Mouse (Mus musculus) testis, postnatal 10 days (tissue): ENCODE results near the gene Foxn3.
"Not testable (repeated sequence)": the region's sequence is repeated elsewhere in the genome, so short reads cannot be mapped to it uniquely, and the experiment has no call there.

Source experiments
- DNase-seq: peaks from one replicate; pipeline ENCODE4 v3.0.0; 2021; ENCODE audit warnings: low spot score

Gene Foxn3

DNA sequence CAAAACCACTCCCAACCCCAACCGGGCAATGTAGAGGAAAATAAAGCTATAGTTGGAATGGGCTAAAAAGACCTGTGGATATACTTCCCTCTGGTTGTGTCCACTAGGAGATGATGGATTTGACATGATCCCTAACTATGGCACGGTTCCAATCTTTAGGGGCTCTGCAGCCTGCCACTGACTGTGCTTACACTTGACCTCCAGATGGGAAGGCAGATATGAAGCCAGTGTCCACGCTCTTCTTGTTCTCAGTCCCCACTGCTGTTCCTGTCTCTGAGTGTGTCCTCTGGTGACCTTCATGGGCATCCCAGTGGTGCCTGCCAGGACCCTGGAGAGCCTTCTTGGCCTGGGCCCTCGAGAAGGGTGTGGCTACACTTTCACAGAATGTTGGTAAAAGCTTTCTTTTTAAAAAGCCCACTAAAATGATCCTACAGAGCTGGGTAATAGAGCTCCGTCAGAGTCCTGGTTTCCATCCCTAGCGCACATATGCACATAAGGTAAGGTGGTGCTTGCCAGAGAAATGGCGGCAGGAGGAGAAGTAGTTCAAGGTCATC is 346.2 kb downstream of the Foxn3 start:
- DNase-seq, result no peak

DNA sequence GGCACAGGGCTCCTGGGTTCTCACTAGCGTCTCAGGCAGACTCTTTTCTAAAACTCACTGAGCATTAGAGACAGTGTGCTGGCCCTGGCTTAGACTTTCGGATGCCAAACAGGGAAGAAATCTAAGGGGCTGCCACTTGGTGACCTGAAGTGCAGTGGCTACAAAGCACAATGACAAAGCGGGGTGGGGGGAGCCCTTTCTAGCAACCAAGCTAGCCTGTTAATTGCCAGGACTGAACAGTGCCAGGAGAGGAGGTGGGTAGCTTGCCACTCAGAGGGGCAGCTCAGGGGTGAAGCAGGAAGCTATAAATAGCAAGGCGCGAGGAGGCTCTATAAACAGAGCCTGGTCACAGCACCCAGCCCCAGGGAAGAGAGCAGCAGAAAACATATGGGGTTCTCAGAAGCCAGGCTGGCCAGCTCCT is 347.0 kb downstream of the Foxn3 start:
- DNase-seq, result no peak

DNA sequence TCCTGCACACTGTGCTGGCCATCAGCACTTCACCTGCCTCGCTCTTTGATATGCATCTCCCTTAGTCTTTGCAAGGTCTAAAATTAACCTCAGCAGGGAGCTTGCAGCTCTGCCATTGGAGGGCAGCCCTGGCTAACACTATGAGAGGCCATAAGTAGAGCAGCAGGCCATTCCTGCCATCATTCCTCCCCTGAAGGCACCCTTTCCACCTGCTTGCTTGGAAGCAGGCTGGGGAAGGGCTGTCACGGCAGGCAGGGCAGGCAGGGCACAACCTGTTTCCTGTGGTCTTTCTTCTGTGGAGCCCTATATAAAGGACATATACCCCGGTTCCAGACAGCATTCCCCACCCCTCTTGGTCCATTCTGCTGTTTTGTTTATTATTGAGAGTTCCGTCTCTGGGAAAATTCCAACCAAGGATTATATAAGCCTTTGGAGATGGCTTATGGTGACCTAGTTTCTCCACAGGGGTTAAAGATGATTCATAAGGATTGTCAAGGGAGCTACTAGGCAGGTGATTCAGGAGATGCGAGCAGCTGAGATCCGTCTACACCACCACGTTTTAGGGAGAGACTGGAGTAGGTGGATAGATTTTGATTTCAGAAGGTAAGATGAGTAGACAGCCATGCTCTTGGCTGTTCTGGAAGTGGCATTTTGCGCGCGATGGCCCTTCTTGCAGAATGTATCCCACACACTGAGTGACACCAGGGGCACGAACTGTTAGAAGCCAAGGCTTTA is 347.7 kb downstream of the Foxn3 start:
- no peak for DNase-seq

DNA sequence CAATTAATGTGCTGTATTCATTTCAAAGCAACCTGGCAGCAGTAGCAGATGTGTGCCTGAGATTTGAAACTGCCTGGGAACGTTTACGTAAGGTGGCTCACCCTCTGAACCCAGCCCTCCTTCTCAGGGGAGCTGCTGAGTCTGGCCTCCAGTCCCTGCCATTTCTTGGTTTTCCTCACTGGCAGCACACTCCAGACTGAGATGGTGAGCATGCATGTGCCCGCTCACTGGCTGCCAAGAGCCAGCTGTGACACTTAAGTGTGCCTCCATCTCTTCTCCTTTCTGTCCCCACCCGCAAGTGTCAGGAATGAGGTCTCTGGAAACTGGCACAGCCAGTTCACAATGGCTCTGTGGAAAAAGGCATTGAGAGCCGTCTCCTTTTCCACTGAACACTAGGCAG is 349.3 kb downstream of the Foxn3 start:
- DNase-seq, result no peak

DNA sequence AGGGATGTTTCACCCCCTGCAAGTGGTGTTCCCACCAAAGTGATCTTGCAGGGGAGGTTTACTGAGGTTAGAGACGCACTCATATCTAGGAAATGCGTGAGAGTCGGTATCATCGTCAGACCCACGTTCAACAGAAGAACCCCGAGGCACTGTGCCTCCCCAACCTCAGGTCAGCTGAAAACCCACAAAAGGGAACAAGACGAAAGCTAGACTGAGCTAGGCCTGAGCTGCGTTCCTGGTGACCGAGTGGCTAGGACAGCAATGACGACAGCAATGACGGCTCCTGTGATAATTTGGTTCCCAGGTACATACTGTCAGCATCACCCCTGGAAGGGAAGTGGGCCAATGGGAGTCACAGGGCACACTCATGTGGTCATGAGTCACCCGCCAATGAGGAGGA is 350.2 kb downstream of the Foxn3 start:
- DNase-seq, result no peak

DNA sequence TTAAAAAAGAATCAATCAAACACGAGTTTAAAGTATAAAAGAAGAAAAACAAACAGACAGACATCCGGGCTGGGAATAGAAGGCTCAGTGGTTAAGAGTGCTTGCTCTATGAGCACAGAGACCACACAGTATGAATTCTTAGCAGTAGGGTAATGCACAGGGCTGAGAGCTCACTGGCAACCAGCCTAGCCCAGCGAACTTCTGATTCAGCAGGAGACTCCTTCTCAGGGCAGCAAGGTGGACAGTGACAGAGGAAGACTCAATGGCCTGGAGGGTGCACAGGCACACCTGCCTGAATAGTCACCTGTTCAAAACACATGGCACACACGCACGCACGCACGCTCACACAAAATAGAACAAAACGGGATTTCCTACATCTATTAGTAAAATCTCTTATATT is 353.6 kb downstream of the Foxn3 start:
- no peak for DNase-seq

DNA sequence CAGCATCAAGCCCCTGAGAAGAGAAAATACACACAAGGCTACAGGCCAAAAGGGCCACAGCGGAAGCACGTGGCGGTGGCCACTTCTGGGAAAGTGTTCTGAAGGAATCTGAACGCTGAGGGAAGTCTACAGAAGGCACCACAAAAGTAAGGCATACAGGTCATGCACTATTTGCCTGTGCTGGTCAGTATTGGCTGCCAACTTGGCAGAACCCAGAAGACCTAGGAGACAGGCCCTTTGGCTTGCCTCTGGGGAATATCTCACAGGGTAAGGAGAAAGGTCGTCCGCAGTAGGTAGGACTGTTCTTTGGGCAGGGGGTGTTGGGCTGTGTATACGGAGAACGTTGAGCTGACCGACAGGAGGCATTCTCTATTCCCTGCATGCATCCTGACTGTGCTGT is 355.1 kb downstream of the Foxn3 start:
- DNase-seq, result no peak

DNA sequence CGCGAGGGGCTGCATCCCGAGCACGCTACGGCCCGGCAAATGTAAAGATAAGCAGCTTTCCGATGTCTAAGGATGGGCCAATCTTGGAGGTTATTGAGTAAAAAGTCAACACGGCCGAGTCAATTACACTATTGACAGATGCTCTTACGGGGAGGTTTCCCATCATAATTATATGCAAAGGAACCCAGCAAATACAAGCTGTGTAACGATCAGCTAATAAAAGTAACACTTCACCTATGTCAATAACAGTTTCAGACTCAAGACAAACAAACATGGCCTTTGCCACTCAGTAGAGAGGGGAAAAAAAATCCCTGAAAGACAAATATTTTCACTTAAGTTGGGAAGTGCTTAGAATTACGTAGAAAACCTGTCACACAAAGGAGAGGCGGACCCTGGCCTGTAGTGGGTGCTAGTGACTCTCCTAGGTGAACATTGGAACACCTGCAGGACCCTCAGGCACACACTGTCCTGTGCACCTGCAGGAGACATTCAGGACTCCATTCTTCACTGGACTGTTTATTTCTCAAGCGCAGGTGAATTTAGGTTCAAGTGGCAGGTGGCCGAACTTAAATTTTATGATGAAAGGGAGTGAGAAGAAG is 356.3 kb downstream of the Foxn3 start:
- no peak for DNase-seq

DNA sequence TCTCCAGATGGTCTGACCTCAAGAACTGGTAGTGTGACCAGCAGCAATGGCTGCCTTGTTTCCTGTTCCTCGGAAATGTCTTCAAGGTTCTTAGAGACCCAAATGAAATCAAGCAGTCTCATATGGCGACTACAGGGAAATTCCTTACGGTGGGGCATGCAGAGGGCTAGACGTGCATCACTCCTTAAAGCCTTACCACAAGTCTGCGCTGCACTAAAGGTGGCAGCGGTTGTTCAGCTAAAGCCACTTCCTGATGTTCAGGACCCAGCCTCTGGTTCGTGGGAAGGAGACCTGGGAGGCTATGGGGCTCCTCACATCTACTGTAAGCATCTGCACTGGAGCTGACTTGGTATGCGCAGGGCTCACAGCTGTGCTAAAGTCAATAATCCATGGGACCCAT is 357.6 kb downstream of the Foxn3 start:
- DNase-seq, result no peak

DNA sequence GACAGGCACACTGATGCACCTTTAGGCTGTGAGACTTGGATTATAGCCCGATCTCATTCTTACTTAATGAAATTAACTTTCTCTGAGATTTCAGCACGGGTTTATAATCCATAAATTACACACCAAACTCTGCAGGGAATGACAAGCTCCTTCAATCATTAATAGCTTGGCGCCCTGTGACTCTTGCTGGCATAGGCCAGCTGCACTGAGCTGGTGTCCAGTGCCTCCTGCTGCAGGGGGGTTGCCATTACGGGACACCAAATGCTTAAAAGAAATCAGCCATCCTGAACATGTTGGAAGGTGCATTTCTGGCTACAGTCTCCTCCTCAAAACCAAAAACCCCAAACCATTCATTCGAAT is 364.3 kb downstream of the Foxn3 start:
- DNase-seq, result no peak

DNA sequence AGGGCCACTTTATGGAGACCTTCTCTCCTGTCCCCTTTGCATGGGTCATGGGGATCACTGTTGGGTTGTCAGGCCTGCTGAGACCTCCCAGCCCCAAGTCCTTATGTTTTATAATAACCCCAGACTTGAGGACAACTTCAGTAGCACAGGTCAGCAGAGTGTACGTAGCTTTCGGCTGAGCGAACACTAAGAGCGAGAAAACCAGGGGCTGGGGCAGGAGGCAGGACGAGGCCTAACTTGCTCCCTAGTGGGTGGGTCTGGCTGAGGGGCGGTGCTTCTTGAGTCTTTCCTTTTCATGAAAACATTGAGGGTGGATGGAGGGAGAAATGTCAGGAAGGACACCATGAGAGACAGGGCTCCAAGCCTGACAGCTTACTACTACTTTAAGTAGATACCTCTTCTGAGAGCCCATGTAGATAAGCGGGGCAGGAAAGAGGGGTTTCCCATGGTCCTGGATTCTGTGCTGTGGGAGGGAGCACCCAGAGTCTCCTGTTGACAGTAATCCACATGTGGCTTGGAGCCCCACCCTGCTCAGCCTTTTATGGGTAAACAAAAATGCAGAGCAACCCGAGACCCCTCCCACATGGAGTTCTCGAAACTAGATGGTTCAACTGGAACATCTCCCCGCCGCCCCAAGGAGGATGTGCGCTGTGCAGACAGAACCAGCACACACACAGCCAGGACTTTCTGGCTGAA is 364.8 kb downstream of the Foxn3 start:
- DNase-seq, result no peak

DNA sequence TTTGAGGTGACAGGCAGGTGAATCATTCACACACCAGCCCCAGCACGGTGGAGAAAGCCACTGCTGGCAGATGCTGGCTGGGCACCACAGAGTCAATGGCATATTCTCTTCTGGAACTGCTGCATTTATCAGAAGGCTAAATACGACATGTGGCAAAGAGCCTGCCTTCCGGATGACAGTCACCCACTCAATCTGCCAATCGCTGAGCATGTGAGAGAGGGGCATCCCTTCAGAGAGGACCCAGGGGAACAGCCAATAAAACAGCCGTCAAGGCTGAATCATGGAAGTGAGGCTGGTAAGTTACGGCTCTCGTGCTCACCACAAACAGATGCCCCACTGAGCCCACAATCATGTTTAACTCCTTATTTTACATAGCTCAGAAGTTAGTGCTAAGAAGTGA is 366.4 kb downstream of the Foxn3 start:
- no peak for DNase-seq

DNA sequence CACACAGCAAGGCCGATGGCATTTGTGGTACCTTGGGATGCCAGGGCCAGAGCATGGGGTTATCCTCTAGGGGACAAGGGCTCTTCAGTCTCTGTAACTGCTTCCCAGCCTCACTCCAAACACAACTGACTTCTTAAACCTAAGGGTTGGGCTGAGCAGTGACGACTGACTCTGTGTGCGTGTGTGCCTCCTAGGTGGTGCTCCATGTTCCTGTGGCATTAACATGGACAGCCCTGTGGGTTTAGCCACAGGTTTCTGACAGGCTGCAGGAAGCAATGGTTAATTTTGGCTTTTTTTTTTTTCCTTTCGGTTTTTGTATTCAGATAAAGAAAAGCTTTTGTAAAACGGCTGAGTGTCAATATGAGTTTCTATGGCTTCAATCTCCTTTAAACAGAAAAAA is 367.7 kb downstream of the Foxn3 start:
- DNase-seq, result no peak

DNA sequence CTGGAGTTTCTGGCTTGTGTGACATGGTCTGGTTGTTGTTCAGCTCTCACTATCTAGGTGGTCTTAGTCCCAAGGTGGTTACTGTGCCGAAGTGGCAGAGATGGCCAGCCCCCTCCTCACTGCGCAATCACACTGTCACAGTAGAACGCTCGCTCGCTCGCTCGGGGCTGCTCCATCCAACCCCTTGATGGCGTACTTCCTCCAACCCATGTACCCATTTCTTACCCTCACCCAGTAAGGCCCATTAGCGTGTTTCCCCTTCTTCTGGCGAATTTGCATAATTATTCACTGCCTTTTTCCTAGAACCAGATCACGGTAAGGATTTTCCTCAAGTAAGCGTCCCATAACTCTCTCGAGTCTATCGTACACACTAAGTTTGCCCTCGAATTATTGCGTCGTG is 369.3 kb downstream of the Foxn3 start:
- DNase-seq, result not testable (repeated sequence)

DNA sequence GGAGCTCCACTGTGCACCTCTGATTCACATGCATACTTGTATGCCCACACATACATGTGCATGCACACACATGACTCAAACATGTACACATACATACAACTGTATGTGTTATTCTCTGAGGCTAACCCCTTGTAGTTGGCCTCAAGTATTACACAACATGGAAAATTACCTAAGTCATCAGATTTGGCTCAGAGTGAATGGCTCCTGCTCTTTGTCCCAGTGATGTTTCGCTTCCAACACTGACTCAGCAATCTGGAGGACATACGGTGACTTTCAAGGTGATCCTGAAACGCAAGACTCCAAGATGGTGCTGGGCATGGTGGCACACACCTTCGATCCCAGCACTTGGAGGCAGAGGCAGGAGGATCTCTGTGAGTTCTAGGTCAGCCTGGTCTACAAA is 375.7 kb downstream of the Foxn3 start:
- DNase-seq, result no peak

DNA sequence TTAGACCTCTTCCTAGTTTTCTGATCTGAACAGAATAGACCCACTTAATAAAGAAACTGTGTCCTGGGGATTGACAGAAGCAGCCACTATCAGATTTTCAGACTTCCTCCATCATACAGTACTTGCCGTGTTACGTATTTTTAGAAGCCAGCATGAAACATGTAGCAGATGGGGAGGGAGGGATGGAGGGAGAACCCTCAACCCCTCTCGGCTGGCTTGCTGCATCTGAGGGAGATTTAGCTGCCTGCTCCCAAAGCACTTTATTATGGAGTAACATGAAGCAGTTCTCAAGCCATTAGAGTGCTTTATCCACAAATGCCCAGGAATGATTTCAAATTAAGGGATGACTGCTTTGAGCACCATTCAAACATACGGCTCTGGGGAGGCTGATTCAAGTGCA is 377.1 kb downstream of the Foxn3 start:
- DNase-seq, result no peak

DNA sequence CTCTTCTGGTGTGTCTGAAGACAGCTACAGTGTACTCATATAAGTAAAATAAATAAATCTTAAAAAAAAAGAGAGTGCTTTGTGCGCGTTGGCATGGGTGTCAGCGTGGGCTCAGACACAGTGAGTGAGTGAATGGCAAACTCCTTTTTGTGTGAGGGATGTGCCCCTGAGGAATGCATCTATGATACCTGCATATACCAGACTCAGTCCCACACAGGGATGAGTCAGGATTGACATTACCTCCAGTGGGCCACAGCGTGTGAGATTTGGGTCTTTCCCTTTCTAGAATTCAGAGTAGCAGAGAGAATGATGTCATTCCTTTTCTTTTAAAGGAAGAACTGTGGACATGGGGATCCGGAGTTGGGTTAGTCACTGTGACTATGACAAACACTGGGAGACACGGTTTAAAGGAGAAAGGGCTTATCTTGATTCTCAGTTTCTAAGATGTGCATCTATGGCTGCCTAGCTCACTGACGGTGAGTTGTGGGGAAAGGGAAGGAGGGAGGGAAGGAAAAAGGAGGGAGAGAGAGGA is 380.1 kb downstream of the Foxn3 start:
- no peak for DNase-seq

DNA sequence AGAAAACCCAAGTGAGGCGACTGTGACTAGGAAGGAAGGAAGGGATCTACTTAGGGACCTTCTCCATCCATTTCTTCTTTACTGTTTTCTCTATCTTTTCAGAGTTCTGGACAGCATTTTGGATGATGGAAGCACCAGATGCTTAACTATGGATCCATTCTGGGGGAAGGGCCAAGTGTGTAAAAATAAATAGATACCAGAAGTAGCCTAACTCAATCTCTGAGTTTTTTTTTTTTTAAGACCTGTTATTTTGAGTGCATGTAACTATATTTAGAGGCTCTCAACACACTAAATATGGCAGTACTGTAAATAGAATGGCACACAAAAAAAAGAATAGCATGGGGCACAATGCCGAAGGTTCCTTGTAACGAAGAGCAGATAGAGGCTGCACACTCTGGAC is 381.0 kb downstream of the Foxn3 start:
- DNase-seq, result no peak

DNA sequence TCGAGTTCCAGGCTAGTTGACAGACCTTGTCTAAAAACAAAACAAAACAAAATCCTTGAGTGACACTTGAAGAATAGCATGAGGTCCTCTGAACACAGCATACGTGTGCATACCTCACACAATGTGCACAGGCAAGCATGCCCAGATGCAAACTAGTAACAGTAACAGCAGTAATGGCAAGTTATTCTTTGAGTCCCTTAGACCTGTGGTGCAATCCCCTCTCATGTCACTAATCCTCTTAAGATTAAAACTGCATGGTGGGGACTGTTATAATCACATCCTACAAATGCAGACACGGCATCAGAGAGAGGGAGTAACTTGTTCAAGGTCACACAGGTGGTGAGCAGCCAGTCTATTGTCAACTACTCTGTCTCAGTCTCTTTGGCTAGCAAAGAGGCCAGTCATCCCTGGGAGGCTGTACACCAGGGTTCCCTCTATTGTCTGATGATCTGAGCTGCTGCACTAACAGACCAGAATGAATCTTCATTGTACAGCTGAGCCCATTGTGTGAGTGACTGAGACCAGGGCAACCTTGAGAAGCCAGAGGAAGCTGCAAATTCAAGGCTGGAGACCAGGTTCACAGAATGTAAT is 383.1 kb downstream of the Foxn3 start:
- DNase-seq, result no peak

DNA sequence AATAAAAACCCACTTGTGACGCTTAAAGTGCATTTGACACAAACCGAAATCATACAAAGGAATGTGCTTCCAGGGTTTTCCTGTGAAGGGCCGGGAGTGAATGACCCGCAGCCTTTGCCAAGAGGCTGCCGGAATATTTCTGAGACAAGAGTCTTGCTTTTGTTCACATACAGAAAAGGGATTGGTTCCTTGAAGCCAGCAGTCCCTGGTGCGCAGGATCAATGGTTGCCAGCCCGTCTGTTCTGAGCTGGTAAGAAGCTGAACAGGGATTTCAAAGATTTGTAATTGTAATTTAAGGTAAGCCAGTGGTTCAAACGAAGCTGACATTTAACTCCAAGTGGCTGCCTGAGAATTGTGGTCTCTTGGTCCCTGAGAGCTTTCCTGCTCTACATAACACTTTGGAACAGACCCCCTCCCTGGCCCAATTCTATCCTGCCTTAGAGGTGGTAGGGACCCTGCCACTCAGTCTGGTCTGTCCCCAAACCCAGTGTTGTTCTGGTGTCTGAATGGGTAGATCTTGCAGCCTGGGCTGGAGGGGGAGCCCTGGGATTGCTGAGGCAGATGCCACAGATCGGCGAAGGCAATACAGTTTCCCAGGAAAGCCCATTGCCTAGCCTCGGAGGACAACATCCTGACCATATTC is 388.3 kb downstream of the Foxn3 start:
- DNase-seq, result no peak

DNA sequence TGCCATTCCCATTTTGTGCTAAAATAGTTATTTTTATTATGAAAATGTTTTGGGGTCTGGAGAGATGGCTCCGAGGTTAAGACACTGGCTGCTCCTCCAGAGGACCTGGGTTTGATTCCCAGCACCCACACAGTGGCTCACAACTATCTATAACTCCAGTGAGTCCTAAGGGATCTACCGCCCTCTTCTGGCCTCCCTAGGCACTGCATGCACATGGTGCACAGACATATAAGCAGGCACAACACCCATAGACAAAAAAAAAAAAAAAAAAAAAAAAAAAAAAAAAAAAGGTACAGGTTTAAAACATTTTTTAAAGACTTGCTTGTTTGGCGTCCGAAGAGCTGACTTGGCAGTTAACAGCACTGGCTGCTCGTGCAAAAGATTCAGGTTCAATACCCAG is 391.2 kb downstream of the Foxn3 start:
- no peak for DNase-seq

DNA sequence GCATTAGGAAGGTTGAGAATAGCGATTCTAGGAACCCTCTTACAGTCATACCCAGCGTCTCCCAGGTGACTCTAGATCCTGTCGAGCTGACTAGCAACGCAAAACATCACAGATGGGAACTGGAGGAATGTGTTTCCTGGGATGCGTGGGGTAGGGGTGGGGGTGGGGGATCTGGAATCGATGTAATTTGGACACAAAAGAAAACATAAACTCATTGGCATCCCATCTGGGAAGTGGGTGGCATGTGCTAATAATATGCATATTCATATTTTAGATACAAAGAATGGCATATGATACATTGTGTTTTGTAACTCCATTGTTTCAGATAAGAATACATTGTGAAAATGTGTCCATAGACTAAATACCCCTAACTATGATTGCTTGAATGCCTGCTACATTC is 393.5 kb downstream of the Foxn3 start:
- no peak for DNase-seq
